Mouse (Mus musculus) lung, postnatal 14 days (tissue): Measurements from ENCODE around the gene Mkrn3.
A peak's percentile ranks its signal among the peaks of the same experiment; 100 is the strongest.

Source experiments
- DNase-seq: peaks from one replicate; pipeline ENCODE4 v3.0.0; 2021

Mkrn3 gene

DNA sequence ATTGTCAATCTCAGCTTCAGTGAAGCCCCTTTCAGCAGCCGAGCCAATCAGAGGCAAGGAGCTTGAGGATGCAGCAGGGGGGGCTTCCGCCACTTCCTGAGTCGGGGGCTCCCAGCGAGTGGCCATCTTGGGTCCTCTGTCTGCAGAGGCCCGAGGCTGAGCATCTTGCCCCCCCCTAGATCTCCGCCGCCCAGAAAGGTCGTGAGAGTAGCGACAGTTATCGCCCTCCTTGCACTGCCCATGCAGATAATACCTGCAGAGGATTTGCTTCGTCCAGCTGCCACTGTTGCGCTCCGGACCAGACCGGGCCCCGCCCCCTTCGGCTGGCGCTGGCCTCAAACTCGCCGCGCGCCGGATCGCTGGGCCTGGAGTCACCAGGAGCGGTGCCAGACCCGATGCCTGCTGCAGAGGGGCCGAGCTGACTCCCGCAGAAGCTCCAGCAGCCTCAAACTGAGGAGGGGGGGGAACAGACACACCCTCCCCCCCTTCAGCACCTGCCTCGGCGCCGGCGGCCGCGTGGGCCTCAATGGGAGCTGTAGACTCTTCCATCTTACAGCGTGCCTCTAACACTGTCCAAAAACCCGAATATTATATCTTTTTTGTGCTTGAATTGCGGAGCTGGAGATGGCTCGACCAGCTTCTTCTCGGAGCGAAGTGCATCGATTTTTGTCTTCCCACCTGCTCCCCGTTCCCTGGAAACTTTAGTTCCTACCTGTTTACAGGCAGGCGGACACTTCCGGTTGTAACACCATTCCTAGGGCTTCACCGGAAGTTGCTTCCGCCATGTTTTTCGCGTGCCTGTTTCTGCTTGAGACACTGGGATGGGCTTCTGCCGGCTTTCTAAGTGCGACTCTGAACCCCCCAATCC lies at the start of gene Mkrn3:
Mkrn3 (minus strand) TSS at position 647 of the 868 bp plus-strand sequence.
- peak; percentile 84 for DNase-seq

DNA sequence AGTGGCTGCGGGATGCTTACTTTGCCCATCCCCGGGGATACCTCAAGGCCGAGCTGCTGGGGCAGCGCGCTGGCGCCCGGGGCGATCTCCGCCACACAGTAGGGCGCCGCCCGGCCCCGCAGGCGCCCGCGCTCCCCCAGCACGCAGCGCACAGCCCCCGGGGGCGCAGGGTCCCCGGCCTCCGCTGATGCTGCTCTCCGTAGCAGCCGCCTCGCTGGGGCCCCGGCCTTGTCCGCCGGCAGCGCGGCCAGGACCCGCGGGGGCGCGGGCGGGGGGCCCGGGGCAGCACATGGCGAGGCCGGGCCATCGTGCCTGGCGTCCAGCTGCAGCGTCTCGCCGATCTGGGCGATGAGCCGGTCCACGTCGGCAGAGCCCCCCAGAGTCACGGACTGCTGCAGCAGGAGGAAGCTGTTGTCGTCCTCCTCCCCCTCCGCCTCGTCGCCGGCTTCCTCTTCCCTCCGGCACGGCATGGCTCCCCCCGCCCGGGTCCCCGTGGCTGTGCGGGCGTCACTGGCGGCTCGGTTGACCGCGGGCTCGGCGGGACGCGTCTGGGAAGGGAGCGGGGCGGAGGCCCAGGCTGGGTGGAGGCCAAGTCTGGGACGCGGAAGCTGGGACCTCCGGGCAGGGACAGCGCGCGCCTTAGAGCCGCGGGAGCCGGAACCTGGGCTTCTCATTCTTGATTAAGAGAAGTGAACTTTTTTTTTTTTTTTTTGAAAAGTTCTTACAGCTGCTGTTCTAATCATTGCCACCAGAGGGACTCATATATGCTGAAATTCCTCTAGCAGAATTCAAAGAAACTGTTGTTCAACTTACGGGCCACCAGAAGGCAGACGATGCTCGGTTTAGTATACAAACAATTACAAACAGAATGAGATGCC lies 44.2 kb upstream of the Mkrn3 start, which contains the start of gene Peg12:
Peg12 (minus strand) TSS at position 633 of the 878 bp plus-strand sequence.
- DNase-seq = peak; percentile 61

DNA sequence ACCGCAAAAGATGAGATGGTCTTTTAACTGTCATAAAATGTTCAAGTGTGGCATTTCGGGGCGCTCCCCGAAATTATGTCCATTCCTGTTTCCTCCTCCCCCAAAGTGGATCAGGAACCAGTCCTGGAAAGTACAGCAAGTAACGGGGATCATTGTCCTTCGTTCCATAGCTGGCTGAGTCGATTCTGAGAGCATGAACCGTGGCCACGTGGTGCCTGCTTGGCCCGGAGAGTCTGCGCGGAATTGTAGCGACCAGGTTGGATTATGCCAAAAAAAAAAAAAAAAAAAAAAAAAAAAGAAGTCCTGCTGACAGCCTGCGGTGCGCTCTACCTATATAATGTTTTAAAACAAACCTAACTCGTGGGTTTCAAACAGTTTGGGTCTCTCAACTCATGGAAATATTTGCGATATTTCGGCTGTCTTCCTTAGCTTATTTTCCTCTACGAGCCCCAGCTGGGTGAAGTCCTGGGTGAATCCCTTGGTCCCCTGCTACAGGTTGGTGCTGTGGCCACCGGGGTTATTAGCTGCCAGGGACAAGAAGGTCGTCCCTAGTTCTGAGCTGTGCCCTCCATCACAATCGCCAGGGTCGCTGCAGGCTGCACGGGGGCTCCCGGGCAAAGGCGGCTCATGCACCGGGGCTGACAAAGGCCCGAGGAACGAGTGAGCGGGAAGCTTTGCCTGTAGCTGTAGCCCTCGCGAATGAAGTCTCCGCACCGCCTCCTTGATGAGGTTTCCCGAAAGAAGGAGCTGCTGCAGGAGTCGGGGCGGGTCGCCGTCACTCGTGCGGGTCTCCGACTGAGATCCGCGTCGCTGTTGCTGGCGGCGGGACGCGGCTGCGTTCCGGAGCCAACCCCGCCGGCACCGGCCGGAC lies 43.3 kb upstream of the Mkrn3 start:
- peak; percentile 1 for DNase-seq

DNA sequence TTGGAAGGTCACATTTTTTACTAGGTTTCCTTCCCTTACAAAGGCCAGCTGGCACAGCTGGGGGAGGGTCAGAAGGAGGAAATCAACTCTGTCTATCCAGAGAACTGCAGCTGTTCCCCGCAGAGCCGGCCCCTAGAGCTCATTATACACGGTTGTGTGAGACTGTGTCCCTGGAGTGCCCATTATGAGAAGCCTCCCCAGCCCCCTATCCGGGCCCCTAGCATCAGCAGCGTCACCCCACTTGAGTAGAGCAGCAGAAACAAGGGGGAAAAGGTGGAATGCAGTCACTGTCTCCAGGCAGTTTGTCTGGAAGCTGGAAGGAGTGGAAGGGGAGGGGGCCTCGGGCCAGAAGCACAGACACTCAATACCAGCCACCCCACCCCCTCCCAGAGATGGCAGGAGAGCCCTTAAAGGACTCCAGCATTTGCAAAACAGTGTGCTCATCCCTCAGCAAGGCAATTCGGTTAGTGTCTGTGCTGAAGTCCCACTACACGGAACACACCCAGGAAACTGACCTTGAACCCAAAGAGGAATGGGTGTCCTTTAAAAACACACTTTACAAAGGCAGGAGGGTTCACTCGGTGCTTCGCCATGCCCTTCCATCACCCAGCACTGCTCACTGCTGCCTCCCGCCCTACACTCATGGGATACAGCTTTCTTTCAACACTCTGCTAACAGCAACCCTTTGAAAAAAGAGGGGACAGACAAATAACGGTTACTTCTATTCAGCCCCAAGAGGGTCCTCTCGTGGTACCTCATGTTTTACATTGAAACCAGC lies 42.5 kb upstream of the Mkrn3 start:
- peak; percentile 4 for DNase-seq

DNA sequence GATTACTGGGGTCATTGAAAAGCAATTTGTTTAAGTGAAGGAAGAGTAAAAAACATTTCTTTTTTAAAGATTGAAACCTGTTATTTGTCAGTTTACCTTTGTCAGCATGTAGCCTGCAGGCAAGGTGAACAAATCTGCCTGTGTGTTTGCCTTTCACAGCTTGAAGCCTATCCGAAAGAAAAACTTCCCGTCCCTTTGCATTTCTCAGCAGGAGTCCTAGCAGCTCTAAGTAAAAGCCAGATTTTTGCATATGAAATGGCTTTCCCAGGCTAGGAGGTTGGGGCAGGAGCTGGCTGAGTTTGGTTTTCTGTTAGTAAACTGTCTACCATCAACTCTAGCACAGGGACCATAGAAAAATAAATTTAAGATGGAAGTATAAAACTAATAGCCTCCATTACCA lies 32.4 kb upstream of the Mkrn3 start:
- DNase-seq = no peak

DNA sequence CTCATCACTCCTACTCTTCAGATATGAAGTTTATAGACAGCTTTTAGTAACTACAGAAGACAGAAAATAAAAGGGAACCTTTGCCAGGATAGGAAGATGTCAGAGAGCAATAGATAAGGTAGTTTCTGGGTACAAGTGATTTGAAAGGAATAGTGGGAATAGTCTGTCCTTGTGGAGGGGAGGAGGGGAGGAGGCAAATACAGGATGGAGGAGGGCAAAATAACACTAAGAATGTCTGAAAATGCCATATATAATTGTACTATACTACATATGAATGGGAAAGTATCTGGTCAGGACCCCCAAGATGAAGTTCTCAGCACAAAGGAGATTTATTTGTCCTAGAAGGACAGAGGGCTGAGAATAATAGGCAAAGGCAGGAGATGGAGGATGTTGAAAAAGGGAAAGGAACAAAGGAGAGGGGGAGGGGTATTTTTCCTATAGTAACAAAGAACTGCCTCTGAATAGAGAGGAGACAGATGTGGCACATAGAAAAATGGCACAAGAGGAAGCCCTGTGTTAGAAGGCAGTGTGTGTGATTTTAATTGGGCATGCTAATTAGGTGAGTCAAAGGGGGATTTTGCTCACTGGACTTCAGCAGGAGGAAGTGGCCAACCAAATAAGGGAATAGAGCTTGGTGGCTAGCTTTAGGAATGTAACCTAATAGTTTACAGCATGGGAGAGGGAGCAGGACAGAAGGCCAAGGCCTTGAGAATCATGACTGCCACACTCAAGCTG lies 25.7 kb upstream of the Mkrn3 start:
- no peak for DNase-seq

DNA sequence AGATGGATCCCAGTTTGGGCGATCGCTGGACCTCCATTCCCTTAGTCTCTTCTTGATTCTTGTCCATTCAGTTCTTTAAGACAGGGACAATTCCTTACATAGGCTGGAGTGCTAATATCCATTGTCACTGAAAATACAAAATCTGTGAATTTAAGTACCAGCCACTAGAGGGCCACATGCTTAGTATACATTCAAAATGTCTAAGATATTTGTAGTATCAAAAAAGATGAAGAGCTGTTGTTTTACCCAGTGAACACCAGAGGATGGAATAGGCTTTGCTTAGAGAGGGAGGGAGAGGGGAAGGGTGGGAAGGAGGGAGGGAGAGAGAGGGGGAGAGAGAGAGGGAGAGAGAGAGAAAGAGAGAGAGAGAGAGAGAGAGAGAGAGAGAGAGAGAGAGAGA lies 16.5 kb upstream of the Mkrn3 start:
- DNase-seq = no peak

DNA sequence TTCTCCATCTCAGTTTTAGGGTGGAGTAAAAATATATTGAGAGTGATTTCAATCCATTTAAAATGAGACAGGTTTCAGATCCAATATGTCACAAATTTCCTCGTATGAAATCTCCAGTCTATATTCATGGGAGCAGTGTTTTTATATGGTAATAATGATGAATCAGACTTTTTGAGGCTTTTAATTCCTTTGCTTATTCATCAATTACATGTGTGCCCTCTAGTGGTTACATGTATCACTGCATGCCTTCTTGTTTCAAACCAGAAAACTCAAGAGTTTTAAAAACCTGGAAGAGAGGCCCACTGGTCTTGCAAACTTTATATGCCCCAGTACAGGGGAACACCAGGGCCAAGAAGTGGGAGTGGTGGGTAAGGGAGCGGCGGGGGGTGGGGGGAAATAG lies 13.3 kb upstream of the Mkrn3 start:
- no peak for DNase-seq

DNA sequence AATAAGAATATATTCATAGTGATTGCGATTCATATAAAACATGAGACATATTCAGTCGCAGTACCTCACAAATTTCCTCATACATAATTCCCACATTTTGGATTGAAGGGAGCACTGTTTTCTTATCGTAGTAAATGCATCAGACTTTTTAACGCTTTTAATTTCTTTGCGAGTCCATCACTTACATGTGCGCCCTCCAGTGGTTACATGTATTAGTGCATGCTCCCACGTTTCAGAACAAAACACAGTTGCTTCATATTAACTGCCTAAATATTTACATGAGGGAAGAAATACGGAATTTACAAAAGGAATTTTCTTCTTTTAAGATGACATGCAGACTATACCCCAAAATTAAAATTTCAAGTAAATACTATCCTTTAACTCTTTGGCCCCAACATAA lies 8.4 kb upstream of the Mkrn3 start:
- peak; percentile 26 for DNase-seq

DNA sequence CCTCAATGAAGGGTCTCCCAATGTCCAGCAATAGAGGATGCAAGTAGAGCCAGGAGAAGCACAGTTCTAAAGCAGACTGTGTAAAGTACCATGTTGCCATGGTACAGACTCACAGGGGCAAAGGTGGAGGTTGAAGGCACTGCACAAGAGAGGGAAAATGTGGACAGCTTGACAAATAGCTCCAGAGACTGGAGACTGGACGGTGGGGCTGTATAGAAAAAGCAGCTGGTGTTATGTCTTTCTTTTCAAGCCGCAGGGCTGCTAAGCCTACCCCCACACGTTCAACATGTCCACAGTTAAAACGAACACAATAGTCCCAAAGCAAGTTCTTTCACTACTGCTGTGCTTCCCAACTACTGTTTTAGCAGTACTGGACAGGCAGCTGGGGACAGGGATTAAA lies 3.3 kb upstream of the Mkrn3 start:
- no peak for DNase-seq

DNA sequence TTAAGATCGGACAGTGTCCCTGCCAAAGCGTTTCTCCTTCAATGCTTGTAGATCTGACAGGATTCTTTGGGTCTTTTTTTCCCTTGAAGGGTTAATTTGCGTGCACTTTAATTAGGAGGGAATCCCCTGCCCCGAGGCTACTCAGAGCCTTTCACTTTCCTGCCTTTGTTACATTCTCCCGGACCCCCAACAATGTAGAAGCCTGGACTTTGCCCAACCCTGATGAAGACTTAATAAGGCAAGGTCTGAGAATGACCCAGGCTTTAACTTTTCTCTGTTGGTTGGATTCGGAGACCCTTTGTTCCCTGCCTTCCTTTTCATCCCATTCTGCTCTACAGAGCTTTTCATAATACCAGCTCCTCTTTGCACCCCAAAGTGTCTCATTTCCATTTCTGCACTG lies 627 bp upstream of the Mkrn3 start:
- no peak for DNase-seq

DNA sequence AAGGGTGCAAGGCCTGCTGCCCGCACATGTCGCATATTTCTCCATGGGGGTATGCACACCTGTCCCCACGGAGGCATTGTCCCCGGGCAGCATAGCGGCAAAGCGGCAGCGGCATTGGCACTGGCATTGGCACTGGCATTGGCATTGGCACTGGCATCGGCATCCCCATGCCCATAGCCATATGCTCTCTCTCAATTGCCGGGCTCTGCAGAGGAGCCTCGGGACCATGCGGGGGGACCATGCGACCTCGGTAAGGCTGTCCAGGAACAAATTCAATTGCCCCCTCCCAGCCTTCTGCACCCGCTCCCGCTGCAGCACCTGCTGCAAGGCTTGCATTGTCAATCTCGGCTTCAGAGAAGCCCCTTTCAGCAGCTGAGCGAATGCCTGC lies 840 bp downstream of the Mkrn3 start:
- DNase-seq = no peak

DNA sequence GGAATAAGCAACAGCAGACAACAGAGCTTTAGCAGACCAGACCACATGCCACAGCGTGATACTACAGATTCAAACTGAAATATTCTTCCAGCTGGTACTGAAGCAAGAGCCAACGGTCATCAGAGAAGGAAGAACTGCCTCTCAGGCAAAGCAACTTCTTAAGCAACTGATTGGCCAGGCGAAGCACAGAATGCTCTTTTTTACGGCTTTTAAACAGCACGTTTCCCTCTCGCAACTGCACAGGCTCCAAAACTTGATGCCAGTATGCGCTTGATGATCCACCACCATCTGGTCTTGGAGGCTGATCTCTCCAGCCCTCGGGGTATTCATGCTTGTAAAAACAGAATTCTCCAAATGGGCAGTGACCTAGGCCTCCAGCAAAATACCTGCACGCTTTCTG lies 1.6 kb downstream of the Mkrn3 start:
- no peak for DNase-seq

DNA sequence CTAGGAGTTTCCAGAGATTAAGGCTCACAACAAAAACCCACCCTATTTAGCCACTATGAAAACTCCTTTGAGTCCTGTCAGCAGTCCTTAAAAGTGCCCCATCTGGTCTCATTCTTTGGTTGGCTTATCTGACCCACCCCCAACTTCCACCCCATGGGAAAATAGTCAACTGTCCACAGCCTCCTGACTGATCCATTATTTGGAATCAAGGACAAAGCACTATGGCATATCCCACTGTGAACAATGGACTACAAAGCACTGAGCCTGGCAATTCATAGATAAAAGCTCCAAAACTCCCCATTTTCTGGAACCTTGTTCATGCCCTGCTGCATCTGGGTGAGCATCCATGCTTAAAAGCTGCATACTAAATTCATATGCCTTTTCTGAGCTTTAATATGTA lies 3.8 kb downstream of the Mkrn3 start:
- DNase-seq = no peak

DNA sequence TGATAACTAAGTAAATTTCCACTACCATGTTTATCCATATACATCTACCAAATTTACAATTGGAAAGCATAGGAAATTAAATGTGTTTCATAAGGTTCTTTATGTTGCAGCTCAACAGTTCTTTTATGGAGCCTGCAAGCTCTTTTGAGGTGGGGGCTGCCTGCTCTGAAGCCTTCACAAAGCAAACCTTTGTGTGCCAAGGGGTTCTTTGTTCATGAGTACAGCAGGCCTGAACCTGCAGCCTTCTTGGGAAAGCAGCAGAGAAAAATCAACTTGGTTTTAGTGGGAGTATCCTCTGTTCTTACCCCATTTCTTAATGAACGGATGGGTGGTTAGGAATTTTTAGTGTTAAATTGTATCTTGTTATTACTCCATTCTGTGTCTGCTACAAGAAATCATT lies 4.7 kb downstream of the Mkrn3 start:
- no peak for DNase-seq

DNA sequence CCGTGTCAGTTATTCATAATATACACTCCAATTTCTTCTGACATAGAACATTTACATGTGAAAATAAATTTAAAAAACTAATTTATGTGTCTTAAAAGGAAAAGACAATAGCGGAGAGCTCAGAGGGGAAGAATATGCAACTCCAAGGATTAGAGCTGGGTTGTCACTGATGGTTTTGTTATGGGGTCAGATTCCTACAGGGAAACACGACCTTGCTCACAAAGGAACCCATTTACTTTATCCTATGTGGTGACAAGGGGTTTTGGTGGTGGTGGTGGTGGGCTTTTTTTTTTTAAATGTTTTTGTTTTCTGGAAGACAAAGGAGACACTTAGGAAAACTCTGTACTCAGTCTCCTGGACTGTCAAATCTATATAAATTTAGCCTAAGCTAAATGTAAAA lies 12.1 kb downstream of the Mkrn3 start:
- DNase-seq = no peak

DNA sequence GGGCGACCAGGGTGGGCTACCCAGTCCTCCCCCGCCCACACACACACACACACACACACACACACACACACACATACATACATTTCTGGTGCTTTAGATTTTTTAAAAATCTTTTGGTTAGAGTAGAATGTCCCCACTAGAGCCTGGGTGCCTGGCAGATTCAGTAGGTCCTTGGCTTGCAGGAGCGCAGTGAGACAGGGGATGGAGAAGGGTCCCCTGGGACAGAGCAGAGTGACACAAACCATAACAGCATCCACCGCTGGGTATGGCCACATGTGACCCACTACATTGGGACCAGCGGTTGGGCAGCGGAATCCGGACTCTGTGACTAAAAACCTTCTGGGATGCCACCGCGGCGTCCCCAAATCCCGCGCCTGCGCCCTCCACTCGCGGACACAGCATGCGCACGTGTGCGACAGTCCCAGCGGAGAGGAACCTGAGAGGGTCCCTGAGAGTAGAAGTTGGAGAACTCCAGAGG lies 13.3 kb downstream of the Mkrn3 start:
- no peak for DNase-seq

DNA sequence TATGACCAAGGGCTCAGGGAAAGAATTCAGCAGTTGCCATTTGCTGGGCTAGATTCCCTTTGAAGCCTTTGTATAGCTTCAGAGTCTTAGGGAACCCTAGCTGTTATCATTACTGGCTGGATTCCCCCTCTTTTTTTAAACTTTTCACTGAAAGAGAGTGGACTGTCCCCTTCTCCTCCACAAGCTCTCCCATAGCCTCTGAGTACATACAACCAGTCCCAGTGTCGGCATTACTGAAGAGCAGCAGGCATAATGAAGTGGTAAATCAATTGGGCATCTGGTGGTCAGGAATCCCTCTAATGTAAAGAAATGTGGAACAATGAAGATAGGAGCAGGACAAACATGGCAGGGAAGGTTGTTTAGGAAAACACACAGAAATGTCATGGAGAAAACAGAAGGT lies 27.7 kb downstream of the Mkrn3 start:
- no peak for DNase-seq

DNA sequence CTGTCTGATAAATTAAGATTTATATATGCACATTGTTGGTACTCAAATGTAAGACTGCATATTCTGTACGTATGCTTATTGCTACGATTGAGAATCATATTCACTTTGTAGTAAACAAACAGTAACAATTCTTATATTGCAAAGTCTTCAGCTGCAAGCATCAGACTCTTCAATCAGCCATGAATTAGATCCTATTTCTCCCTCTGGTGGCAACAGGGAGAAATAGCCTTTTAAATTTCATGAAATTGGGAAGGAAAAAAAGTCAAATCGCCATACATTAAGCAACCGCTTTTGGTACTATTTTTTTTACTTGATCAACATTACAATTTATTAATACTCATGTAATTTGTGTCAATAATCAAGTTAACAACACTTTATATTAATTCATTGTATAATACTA lies 31.6 kb downstream of the Mkrn3 start:
- DNase-seq = no peak

DNA sequence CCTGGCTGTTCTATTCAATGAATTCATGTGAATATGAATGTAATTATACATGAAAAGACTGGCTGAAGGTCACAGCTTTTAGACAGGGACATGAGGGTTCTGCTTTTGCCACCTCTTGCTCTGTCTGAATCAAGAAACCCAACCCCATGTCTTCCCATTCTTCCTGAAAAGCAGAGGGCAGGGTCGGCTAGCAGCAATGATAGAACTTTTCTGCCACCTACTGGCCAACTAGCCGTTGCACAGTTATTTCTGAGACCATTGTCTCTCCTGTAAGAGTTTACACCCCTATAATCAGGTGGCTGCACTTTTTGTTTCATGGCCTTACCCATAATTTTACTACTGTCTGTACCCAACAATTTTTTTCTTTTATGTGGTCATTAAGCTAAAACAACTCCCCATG lies 37.5 kb downstream of the Mkrn3 start:
- DNase-seq = peak; percentile 35

DNA sequence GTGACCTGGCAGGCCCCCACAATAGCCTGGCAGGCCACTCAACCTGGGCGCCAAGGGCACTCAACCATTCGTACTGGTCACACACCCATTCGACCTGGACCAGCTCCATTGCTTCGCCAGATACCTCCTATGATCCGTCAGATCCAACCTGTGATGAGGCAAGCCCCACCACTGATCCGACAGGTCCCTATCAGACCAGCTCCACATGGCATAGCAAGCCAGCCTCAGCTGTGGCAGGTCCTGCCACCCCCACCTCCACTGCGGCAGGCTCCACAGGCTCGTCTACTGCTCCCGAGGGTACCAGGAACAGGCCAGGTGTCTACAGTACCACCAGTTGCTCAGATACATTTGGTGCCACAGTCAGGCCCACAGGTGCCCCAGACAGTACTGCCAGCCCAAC lies 41.4 kb downstream of the Mkrn3 start:
- DNase-seq = no peak
